Mouse (Mus musculus) forebrain, embryonic 16.5 days (tissue): ENCODE measurements at regions not wholly inside any gene's neighbourhood (a gene's known extent, or its start where the extent isn't known, plus 50 kb on each side); places are given as distances from the start of the nearest gene placed in this dataset.

Experiments
- ATAC-seq: fragments of 200-750 bp; cut with Nextera tagmentation; 2 replicates; pipeline ENCODE4 v1.8.0; 2017; ENCODE audit warnings: mild to moderate bottlenecking, moderate library complexity
- H3K27ac ChIP-seq: fragments of 300-500 bp; sonication (generic); 2 replicates; pipeline ENCODE4 v1.5.1; 2014; ENCODE audit warnings: low read length, control low read depth
- H3K27me3 ChIP-seq: fragments of 300-500 bp; sonication (generic); replicated peaks from 2 replicates; pipeline ENCODE4 v1.6.1; 2014; ENCODE audit warnings: low read length; ENCODE audit not compliant: control insufficient read depth, insufficient read depth
- H3K36me3 ChIP-seq: fragments of 300-500 bp; sonication (generic); 2 replicates; pipeline ENCODE4 v1.6.1; 2014; ENCODE audit not compliant: control insufficient read depth, insufficient read depth
- H3K4me1 ChIP-seq: fragments of 300-500 bp; sonication (generic); replicated peaks from 2 replicates; pipeline ENCODE4 v1.6.1; 2014; ENCODE audit warnings: low read length; ENCODE audit not compliant: control insufficient read depth, insufficient read depth
- H3K4me2 ChIP-seq: fragments of 300-500 bp; sonication (generic); 2 replicates; pipeline ENCODE4 v1.6.1; 2014; ENCODE audit warnings: mild to moderate bottlenecking, low read length, control low read depth
- H3K4me3 ChIP-seq: fragments of 300-500 bp; sonication (generic); replicated peaks from 2 replicates; pipeline ENCODE4 v1.5.1; 2014; ENCODE audit warnings: mild to moderate bottlenecking, low read length, control low read depth
- H3K9ac ChIP-seq: fragments of 300-500 bp; sonication (generic); replicated peaks from 2 replicates; pipeline ENCODE4 v1.6.1; 2014; ENCODE audit warnings: low read depth, low read length, control low read depth
- H3K9me3 ChIP-seq: fragments of 300-500 bp; sonication (generic); 2 replicates; pipeline ENCODE4 v1.6.1; 2016; ENCODE audit warnings: low read length; ENCODE audit not compliant: control insufficient read depth
- WGBS: fragments of 180-500 bp; shearing (Covaris S2); extraction: QIAGEN DNeasy Blood & Tissue Kit; methylation state at CpG from one replicate; pipeline ENCODE4 v1.1.7; 2014; 5-methylcytosine and 5-hydroxymethylcytosine counted together

DNA sequence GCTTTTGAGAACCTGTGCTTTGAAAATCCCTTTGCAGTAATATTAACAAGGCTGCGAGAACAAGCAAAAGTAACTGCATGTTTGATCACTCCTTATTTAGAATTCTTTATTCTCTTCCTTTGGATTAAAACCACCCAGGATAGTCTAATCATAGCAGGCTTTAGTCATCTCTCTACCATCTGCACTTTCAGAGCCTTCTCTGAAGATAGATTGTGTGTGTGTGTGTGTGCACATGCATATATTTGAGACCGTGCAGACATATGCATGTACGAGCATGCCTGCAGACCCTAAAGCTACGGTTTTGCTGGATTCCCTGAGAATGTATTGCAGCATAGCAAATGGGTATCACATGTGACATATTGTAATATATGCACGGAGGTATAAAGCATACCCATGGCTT is 77.5 kb upstream of the Camk1g start:
- H3K9ac ChIP-seq = no peak overlapping the region

DNA sequence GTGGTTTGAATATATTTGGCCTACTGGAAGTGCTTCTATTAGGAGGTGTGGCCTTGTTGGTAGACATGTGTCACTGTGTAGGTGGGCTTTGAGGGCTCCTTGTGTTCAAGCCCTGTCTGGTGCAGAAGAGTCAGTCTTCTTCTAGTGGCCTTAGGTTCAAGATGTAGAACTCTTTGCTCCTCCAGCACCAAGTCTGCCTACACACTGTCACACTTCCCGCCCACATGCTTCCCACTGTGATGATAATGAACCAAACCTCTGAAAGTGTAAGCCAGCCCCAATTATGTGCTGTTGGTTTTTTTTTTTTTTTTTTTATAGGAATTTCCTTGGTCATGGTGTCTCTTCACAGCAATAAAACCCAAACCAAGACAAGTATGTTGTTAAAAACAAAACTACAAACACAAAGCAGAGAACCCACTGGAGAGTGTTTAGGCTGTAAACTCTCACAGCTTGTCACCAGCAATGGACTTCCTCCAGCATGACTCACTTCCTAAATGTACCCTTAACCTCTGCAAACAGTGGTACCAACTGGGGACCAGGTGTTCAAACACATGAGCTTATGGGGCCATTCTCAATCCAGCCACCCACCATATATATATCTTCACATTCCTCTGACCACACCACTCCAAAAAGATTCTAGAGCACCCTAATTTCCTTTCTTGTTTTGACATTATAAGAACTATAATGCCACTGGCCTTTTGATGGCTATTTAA is 74.0 kb upstream of the Camk1g start:
- no peak overlapping the region for H3K27ac ChIP-seq
- H3K4me3 ChIP-seq = no peak overlapping the region
- ATAC-seq = no peak
- no peaks in the 10 kb centered on the region for H3K27me3 ChIP-seq
- no peaks in the 10 kb centered on the region for H3K9me3 ChIP-seq
- WGBS = 81% methylated on average over 1 of the region's 1 CpGs
- H3K36me3 ChIP-seq = no peaks in the 10 kb centered on the region
- no peak overlapping the region for H3K4me2 ChIP-seq
- H3K4me1 ChIP-seq = peaks cover under 1% of the 10 kb centered on the region
- H3K9ac ChIP-seq = no peak overlapping the region

More for the DNA sequence above, 77.5 kb upstream of the Camk1g start:
- Histone ChIP-seq H3K4me3 (no peak overlapping the region), H3K27ac (no peak overlapping the region), H3K27me3 (no peaks in the 10 kb centered on the region), H3K4me2 (no peak overlapping the region), H3K36me3 (no peaks in the 10 kb centered on the region), H3K4me1 (peaks cover 13% of the 10 kb centered on the region), H3K9me3 (no peaks in the 10 kb centered on the region)
- WGBS = 79% methylated on average over 5 of the region's 5 CpGs
- no peak for ATAC-seq

DNA sequence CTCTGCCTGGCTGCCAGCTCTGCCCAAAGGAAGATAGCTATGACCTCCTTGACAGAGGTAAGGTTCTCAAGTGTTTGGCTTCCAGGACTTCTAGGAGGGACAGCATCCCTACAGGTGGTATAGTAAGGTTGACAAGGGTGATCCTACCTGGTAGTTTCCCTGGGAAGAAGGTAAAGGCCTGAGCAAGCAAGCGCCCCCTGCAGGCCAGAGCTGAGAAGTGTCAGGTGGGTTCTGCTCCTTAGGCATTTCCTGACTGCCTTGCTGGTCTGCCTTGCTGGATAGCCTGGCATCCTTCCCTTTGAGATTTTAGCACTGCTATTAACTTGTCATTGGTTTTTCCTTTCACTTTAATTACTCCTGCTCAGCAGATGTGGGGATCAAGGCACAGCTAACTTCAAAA is 70.4 kb upstream of the Camk1g start:
- Histone ChIP-seq H3K4me2 (no peak overlapping the region), H3K27ac (no peak overlapping the region), H3K27me3 (peaks cover 6% of the 10 kb centered on the region), H3K9ac (no peak overlapping the region), H3K4me1 (no peaks in the 10 kb centered on the region), H3K36me3 (no peaks in the 10 kb centered on the region), H3K9me3 (no peaks in the 10 kb centered on the region), H3K4me3 (no peak overlapping the region)
- ATAC-seq = no peak
- 6% methylated on average over 1 of the region's 1 CpGs for WGBS

DNA sequence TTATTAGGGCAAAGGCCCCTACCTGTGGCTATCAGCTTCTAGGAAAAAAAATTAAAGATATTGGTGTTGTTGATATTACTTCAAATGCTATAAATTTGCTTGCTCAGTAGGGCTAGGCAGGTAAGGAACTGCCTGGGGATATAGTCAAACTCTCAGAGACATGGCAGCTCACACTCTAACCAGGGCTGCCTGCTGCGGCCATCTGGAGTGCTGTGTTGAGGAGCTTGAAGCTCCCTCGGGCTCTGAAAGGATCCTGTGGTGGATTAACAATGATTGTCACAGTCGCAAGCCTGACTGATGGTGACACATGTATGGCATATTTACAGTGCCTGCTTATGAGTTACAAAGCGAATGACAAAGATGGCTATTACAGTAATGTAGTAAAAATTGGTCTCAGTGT is 64.2 kb upstream of the Camk1g start:
- peaks cover 11% of the 10 kb centered on the region for H3K27me3 ChIP-seq
- no peak overlapping the region for H3K4me3 ChIP-seq
- peak; percentile 52; the same call in 1 of the 2 replicates for ATAC-seq
- no peaks in the 10 kb centered on the region for H3K36me3 ChIP-seq
- no peak overlapping the region for H3K27ac ChIP-seq
- whole genome bisulfite sequencing = 51% methylated on average over 4 of the region's 4 CpGs
- no peaks in the 10 kb centered on the region for H3K9me3 ChIP-seq
- H3K4me2 ChIP-seq = no peak overlapping the region
- H3K4me1 ChIP-seq = peaks cover 19% of the 10 kb centered on the region
- H3K9ac ChIP-seq = no peak overlapping the region

DNA sequence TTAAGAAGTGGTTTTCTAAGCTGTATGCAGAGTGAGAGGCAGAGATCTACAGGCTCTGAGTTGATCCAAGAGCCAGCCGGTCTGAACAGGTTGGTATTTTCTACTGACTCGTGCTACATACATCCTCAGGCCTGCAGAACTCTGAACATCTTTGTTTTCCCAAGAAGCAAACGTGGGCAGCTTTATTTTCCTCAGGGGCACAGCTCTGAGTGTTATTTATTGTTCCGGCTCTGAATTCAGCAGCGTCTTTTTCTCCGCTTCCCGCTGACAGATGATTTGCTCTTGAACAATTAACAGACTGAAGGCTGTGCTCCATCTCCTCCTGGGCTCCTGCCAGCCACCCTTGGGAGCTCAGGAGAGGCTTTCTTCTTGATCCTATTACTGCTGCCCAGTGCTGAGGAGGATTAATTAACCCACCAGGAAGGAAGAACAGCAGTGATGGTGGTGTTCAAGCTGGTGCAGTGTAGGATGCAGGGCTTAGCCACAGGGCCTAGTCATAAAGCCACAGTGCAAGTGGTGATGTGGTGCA is 63.5 kb upstream of the Camk1g start:
- H3K27me3 ChIP-seq = peaks cover 15% of the 10 kb centered on the region
- H3K4me3 ChIP-seq = no peak overlapping the region
- H3K9ac ChIP-seq = no peak overlapping the region
- H3K36me3 ChIP-seq = no peaks in the 10 kb centered on the region
- 2% methylated on average over 7 of the region's 7 CpGs for WGBS
- peaks cover 19% of the 10 kb centered on the region for H3K4me1 ChIP-seq
- no peak overlapping the region for H3K4me2 ChIP-seq
- peak; percentile 65 for ATAC-seq
- peak overlapping the region; percentile 44; the same call in 1 of the 2 replicates for H3K27ac ChIP-seq
- no peaks in the 10 kb centered on the region for H3K9me3 ChIP-seq

DNA sequence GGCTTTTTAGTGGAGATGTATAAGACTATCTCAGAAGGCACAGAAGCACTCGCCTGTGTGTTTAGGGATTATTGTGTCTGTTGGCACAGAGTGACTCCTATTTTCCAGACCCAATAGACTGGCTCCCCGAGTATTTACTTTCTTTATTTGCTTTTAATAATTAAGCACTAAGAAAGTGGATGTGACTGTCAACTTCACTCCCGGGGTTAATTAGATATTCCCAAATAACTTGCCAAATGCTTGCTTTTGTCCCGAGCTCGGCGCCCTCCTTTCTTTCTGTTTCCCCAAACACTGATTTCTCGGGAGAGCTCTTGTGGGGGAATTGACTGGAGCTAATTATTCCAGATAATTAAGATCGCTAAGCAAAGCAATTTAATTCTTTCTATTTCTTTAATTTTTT is 60.1 kb upstream of the Camk1g start:
- WGBS = 7% methylated on average over 8 of the region's 8 CpGs
- H3K4me3 ChIP-seq = no peak overlapping the region
- peaks cover 17% of the 10 kb centered on the region for H3K27me3 ChIP-seq
- H3K9me3 ChIP-seq = no peaks in the 10 kb centered on the region
- no peaks in the 10 kb centered on the region for H3K36me3 ChIP-seq
- H3K9ac ChIP-seq = no peak overlapping the region
- H3K27ac ChIP-seq = no peak overlapping the region
- ATAC-seq = 0 out of 2 replicates have a peak, but pooled peaks have one; percentile 41
- H3K4me2 ChIP-seq = no peak overlapping the region
- peaks cover 19% of the 10 kb centered on the region for H3K4me1 ChIP-seq

DNA sequence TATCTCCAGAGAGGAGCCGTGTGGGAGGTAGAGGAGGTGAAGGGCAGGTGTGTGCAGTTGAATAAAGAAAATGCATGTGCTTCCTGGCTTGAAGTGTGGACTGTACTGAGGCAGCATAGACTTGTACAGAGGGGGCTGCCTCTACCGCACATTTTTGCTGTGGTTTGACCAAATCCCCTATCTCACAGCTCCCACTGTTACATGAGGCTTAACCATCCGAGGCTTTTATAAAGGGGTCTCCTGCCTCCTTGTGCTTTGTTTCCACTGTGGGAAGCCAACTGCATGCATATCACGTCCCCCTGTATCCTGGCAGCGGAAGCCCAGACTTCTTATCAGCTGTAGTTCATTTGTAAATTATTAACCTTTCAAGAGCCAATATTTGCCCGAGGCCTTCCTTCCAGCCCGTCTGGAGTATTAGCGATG is 53.6 kb upstream of the Camk1g start:
- ATAC-seq = peak; percentile 64
- H3K4me2 ChIP-seq = no peak overlapping the region
- H3K4me1 ChIP-seq = peaks cover 17% of the 10 kb centered on the region
- H3K9me3 ChIP-seq = no peaks in the 10 kb centered on the region
- no peak overlapping the region for H3K4me3 ChIP-seq
- peak overlapping the region; percentile 14; the same call in 1 of the 2 replicates for H3K9ac ChIP-seq
- H3K27ac ChIP-seq = no peak overlapping the region
- peaks cover 9% of the 10 kb centered on the region for H3K27me3 ChIP-seq
- WGBS = 33% methylated on average over 8 of the region's 8 CpGs
- no peaks in the 10 kb centered on the region for H3K36me3 ChIP-seq

DNA sequence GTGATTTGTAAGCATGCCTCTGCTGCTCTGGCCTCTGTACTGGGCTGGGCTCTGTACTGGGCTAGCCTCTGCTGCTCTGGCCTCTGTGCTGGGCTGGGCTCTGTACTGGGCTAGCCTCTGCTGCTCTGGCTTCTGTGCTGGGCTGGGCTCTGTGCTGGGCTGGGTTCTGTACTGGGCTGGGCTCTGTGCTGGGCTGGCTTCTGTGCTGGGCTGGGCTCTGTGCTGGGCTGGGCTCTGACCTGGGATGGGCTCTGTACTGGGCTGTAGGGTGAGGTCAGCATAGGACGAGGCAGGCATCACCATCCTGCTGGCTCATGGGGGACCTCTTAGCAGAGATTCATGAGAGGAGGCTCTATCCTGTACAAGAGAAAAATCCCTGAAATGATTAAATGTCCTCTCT is 52.8 kb upstream of the Camk1g start:
- no peak overlapping the region for H3K9ac ChIP-seq
- ATAC-seq = peak; percentile 23; the same call in 1 of the 2 replicates
- no peak overlapping the region for H3K4me3 ChIP-seq
- no peaks in the 10 kb centered on the region for H3K9me3 ChIP-seq
- no peak overlapping the region for H3K4me2 ChIP-seq
- no peaks in the 10 kb centered on the region for H3K36me3 ChIP-seq
- peaks cover 9% of the 10 kb centered on the region for H3K27me3 ChIP-seq
- WGBS = 56% methylated on average over 1 of the region's 1 CpGs
- peaks cover 22% of the 10 kb centered on the region for H3K4me1 ChIP-seq
- no peak overlapping the region for H3K27ac ChIP-seq

DNA sequence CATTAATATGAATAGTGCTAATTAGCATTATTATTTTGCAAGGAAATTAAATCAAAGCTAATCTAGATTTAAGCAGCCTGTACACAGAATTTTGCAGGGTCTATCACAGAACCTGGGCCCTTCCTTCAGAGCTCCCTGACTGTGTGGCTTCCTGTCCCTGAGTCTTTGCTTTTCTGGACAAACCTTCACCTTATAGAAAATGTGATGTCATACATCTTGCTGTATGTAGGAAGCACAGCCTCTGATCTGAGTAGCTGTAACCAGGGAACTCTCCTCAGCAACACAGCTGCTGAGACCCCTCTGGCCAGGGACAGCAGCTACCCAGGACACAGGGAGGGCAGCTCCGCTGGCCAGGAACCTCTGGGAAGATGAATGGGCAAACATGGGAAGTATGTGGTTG is 51.7 kb upstream of the Camk1g start:
- no peak for ATAC-seq
- Histone ChIP-seq H3K36me3 (no peaks in the 10 kb centered on the region), H3K9me3 (no peaks in the 10 kb centered on the region), H3K27me3 (peaks cover 2% of the 10 kb centered on the region; the same call in 1 of the 2 replicates), H3K27ac (no peak overlapping the region), H3K4me3 (no peak overlapping the region), H3K4me1 (peaks cover 22% of the 10 kb centered on the region), H3K9ac (no peak overlapping the region), H3K4me2 (no peak overlapping the region)
- WGBS = 100% methylated on average over 1 of the region's 1 CpGs
